Mouse (Mus musculus) stomach, postnatal 0 days (tissue): Measurements from ENCODE around the gene Asic3. TPM values are rescaled to one million over a fixed set of nuclear protein-coding genes. Genes with fewer than 3 reads are reported as not detected.

ENCODE experiments used
- ATAC-seq: fragments of 200-750 bp; cut with Nextera tagmentation; 2 replicates; pipeline ENCODE4 v1.8.0; 2017; ENCODE audit not compliant: low FRiP score, low TSS enrichment
- DNase-seq: peaks from one replicate; pipeline ENCODE4 v3.0.0-alpha.2; 2016; ENCODE audit warnings: low spot score
- H3K27ac ChIP-seq: fragments of 300-500 bp; sonication (generic); replicated peaks from 2 replicates; pipeline ENCODE4 v1.5.1; 2014; ENCODE audit warnings: mild to moderate bottlenecking, control low read depth
- H3K27me3 ChIP-seq: fragments of 300-500 bp; sonication (generic); 2 replicates; pipeline ENCODE4 v1.6.1; 2014; ENCODE audit warnings: low read length; ENCODE audit not compliant: control insufficient read depth, insufficient read depth
- H3K36me3 ChIP-seq: fragments of 300-500 bp; sonication (generic); 2 replicates; pipeline ENCODE4 v1.6.1; 2014; ENCODE audit warnings: low read length, mixed read lengths; ENCODE audit not compliant: control insufficient read depth, insufficient read depth
- H3K4me1 ChIP-seq: fragments of 300-500 bp; sonication (generic); replicated peaks from 2 replicates; pipeline ENCODE4 v1.6.1; 2014; ENCODE audit warnings: antibody characterized with exemption; ENCODE audit not compliant: control insufficient read depth, insufficient read depth
- H3K4me2 ChIP-seq: fragments of 300-500 bp; sonication (generic); replicated peaks from 2 replicates; pipeline ENCODE4 v1.6.1; 2014; ENCODE audit warnings: low read depth, mild to moderate bottlenecking, control low read depth, moderate library complexity
- H3K4me3 ChIP-seq: fragments of 300-500 bp; sonication (generic); 2 replicates; pipeline ENCODE4 v1.5.1; 2014; ENCODE audit warnings: low read depth, low read length, control low read depth
- H3K9ac ChIP-seq: fragments of 300-500 bp; sonication (generic); 2 replicates; pipeline ENCODE4 v1.6.1; 2014; ENCODE audit warnings: mild to moderate bottlenecking, low read length, control low read depth, mixed read lengths
- H3K9me3 ChIP-seq: fragments of 300-500 bp; sonication (generic); 2 replicates; pipeline ENCODE4 v1.6.1; 2016; ENCODE audit warnings: low read length; ENCODE audit not compliant: control insufficient read depth
- CTCF ChIP-seq: IDR thresholded peaks from 2 replicates; pipeline ENCODE4 v1.5.1; 2016; ENCODE audit warnings: antibody characterized with exemption, low read depth, mild to moderate bottlenecking, moderate library complexity
- EP300 ChIP-seq: optimal IDR thresholded peaks from 2 replicates; pipeline ENCODE3; 2016; ENCODE audit warnings: antibody characterized with exemption
- WGBS: fragments of 180-500 bp; shearing (Covaris S2); extraction: QIAGEN DNeasy Blood & Tissue Kit; methylation state at CpG from one replicate; pipeline ENCODE4 v1.1.7; 2014; 5-methylcytosine and 5-hydroxymethylcytosine counted together
- polyA plus RNA-seq: library from polyadenylated mRNA; unstranded; fragments of >200 nt; fragmentation: Nextera tagmentation; extraction: Ambion mirVana; gene quantifications from 2 replicates; pipeline ENCODE4 v1.2.1, GENCODE M21; 2015

Gene Asic3
- polyA plus RNA-seq, 1 experiment from 2014 or later, result not detected

DNA sequence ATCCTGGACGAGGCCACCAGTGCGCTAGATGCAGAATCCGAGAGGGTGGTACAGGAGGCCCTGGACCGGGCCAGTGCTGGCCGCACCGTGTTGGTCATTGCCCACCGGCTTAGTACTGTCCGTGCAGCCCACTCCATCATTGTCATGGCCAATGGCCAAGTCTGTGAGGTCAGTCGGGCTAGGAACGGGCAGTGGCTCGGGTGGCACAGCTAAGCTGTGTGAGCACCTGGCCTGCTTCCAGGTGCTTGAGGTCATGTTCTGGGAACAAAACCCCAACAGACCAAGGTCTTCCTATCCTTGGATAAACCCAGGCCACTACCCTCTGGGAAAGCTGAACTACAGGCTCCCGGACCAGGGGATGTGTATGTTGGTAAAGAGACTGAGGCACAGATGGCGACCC is 4.5 kb upstream of the Asic3 start:
- H3K36me3 ChIP-seq, result peaks cover 3% of the 10 kb centered on the region
- H3K4me2 ChIP-seq, result no peak overlapping the region

GRCm38 (mm10) chr5:24409466-24409865 is 3.7 kb upstream of the Asic3 start:
- no peak for DNase-seq
- no peak for ATAC-seq
- no peaks in the 10 kb centered on the region for H3K27me3 ChIP-seq
- H3K36me3 ChIP-seq, result peaks cover under 1% of the 10 kb centered on the region
- H3K9me3 ChIP-seq, result no peaks in the 10 kb centered on the region
- 76% methylated on average over 2 of the region's 2 CpGs for WGBS
- TF ChIP-seq EP300 (no peak), CTCF (no peak)
- no peaks in the 10 kb centered on the region for H3K4me1 ChIP-seq
- H3K4me2 ChIP-seq, result no peak overlapping the region
- no peak overlapping the region for H3K4me3 ChIP-seq
- H3K27ac ChIP-seq, result no peak overlapping the region
- no peak overlapping the region for H3K9ac ChIP-seq

More for the DNA sequence above, 4.5 kb upstream of the Asic3 start:
- WGBS, result 87% methylated on average over 13 of the region's 13 CpGs
- Histone ChIP-seq H3K27me3 (no peaks in the 10 kb centered on the region), H3K4me1 (no peaks in the 10 kb centered on the region), H3K9me3 (no peaks in the 10 kb centered on the region), H3K27ac (no peak overlapping the region), H3K9ac (no peak overlapping the region), H3K4me3 (no peak overlapping the region)
- DNase-seq (no peak), ATAC-seq (peak; percentile 19; the same call in 1 of the 2 replicates)
- TF ChIP-seq CTCF (no peak), EP300 (no peak)

- no peaks in the 10 kb centered on the region for H3K27me3 ChIP-seq
- ATAC-seq, result no peak
- no peak overlapping the region for H3K4me2 ChIP-seq
- H3K4me1 ChIP-seq, result no peaks in the 10 kb centered on the region
- no peak for TF ChIP-seq CTCF
- TF ChIP-seq EP300, result no peak
- WGBS, result 65% methylated on average over 2 of the region's 2 CpGs
- H3K9me3 ChIP-seq, result no peaks in the 10 kb centered on the region
- H3K27ac ChIP-seq, result no peak overlapping the region
- no peak overlapping the region for H3K4me3 ChIP-seq
- DNase-seq, result no peak
- no peaks in the 10 kb centered on the region for H3K36me3 ChIP-seq
- no peak overlapping the region for H3K9ac ChIP-seq
These were observed 1.1 kb upstream of the Asic3 start for GRCm38 (mm10) chr5:24412063-24412462.

DNA sequence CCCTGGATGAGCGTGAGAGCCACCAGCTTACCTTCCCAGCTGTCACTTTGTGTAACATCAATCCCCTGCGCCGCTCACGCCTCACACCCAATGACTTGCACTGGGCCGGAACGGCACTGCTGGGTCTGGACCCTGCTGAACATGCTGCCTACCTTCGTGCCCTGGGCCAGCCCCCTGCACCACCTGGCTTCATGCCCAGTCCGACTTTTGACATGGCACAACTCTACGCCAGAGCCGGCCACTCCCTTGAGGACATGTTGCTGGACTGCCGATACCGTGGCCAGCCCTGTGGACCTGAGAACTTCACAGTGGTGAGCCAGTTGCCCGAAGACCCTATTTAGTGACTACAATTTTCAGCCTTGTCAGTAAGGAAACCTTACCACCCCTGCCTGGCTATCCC is 746 bp downstream of the Asic3 start:
- no peaks in the 10 kb centered on the region for H3K27me3 ChIP-seq
- H3K4me1 ChIP-seq, result no peaks in the 10 kb centered on the region
- ATAC-seq, result no peak
- no peak overlapping the region for H3K4me3 ChIP-seq
- WGBS, result 81% methylated on average over 13 of the region's 13 CpGs
- TF ChIP-seq CTCF (no peak), EP300 (no peak)
- no peaks in the 10 kb centered on the region for H3K9me3 ChIP-seq
- no peak for DNase-seq
- no peak overlapping the region for H3K9ac ChIP-seq
- H3K36me3 ChIP-seq, result no peaks in the 10 kb centered on the region; the same call in 1 of the 2 replicates
- H3K4me2 ChIP-seq, result no peak overlapping the region
- H3K27ac ChIP-seq, result no peak overlapping the region

DNA sequence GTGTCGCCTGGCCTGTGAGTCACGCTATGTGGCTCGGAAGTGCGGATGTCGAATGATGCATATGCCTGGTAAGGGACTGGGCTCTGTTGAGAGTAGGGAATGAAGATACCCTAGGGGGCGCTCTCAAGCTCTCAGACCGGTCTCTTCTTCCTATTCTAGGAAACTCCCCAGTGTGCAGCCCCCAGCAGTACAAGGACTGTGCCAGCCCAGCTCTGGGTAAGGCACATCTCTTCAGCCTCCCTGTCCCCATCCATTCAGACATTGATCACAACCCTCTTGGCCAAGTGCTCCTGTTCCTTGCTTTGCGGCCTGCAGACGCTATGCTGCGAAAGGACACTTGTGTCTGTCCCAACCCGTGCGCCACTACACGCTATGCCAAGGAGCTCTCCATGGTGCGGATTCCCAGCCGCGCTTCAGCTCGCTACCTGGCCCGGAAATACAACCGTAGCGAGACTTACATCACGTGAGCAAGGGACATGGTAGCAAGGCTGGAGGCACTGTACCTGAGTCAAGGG is 3.1 kb downstream of the Asic3 start:
- Histone ChIP-seq H3K9ac (no peak overlapping the region), H3K4me2 (0 out of 2 replicates have a peak overlapping the region, but pooled peaks have one; percentile 17)

DNA sequence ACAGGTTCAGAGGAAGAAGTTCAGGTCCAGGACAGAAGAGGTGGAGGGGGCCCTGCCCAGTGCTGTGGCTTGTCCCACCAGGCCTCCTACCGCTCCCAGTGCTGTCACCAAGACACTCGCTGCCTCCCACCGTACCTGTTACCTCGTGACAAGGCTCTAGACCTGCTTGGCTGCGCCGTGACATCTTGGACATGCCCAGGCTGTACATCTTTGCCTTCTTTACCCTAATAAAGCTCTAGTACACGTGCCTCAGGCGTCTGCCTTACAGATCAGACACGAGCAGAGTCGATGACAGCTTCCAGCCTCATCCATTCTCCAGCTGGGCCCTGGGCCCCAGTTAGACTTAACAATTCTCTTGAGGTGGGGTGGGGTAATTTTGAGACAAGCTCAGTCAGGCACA is 4.4 kb downstream of the Asic3 start:
- H3K9ac ChIP-seq, result no peak overlapping the region
- H3K36me3 ChIP-seq, result peaks cover 4% of the 10 kb centered on the region; the same call in 1 of the 2 replicates
- no peaks in the 10 kb centered on the region for H3K4me1 ChIP-seq
- DNase-seq, result no peak
- TF ChIP-seq CTCF (no peak), EP300 (no peak)
- ATAC-seq, result no peak
- H3K4me3 ChIP-seq, result no peak overlapping the region
- H3K4me2 ChIP-seq, result no peak overlapping the region
- 90% methylated on average over 10 of the region's 10 CpGs for WGBS
- H3K27ac ChIP-seq, result no peak overlapping the region
- no peaks in the 10 kb centered on the region for H3K9me3 ChIP-seq
- H3K27me3 ChIP-seq, result no peaks in the 10 kb centered on the region

More for the DNA sequence above, 3.1 kb downstream of the Asic3 start:
- ATAC-seq, result peak; percentile 68
- H3K9me3 ChIP-seq, result no peaks in the 10 kb centered on the region
- H3K4me3 ChIP-seq, result no peak overlapping the region
- peak; percentile 76 for DNase-seq
- peaks cover 4% of the 10 kb centered on the region; the same call in 1 of the 2 replicates for H3K36me3 ChIP-seq
- no peaks in the 10 kb centered on the region for H3K4me1 ChIP-seq
- TF ChIP-seq CTCF, result peak; percentile 74
- TF ChIP-seq EP300, result no peak
- no peaks in the 10 kb centered on the region for H3K27me3 ChIP-seq
- H3K27ac ChIP-seq, result no peak overlapping the region
- 3% methylated on average over 21 of the region's 21 CpGs for WGBS
